Mouse (Mus musculus) retina, adult 2 months (tissue): ENCODE measurements around the gene Gm20696.

Source experiments
- DNase-seq: peaks from one replicate; pipeline ENCODE4 v3.0.0-alpha.2; 2012; ENCODE audit warnings: low read depth, low spot score

Gene Gm20696

GRCm38 (mm10) chr6:99333127-99333526 lies 333.5 kb downstream of the Gm20696 start:
- DNase-seq = no peak

GRCm38 (mm10) chr6:99330169-99330568 lies 336.4 kb downstream of the Gm20696 start:
- DNase-seq = no peak

DNA sequence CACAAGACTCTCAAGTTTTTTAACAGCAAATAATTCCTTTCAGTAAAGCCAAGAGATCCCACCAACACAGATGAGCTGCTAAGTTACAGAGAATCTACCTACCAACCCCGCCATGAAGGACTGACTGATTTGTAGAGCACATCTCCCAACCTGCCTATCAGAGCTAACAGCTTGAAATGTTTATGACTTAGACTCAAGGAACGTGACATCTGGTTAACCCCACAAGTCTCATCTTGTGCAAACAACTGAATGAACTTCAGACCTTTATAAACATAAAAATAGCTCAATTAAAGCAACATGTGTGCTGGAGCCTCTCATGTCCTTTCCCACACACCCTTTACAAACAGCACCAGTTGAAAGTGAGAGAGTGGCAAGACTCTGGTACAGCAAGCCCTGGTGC lies 338.0 kb downstream of the Gm20696 start:
- no peak for DNase-seq

DNA sequence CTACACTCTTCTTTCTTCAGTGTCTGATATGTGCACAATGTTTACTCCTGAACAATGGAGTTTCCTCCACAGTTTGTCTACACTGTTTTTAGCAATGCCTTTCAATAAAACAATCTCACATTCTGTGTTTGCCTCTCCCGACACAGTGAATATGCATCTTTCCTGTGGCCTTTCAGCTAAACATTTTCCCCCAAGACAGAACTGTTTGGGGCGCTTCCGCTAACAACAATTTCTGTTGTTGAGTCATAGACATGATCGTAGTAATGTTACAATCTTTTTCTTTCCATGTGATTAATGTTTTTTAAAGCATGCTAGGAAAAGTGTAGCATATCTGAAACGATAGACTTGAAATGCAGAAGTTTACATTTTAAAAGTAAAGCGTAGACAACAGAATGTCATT lies 338.5 kb downstream of the Gm20696 start:
- no peak for DNase-seq

DNA sequence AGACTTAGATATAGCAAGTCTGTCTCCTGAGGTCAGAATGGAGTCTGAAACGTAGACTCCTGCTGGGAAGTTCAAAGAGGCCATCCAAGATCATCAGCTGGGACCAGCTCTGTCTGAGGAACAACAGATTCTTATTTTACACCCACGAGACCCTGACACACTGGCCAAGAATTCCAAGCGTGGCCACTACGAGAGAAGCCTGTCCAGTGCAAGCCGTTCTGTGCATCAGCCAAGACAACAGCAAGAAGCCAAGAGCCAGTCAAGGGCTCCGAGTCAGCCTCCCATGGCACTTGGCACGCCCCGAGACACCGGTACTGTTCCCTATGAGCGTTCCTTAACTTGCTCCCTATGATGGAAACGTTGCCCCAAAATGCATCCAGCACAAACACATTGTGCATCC lies 338.9 kb downstream of the Gm20696 start:
- no peak for DNase-seq

DNA sequence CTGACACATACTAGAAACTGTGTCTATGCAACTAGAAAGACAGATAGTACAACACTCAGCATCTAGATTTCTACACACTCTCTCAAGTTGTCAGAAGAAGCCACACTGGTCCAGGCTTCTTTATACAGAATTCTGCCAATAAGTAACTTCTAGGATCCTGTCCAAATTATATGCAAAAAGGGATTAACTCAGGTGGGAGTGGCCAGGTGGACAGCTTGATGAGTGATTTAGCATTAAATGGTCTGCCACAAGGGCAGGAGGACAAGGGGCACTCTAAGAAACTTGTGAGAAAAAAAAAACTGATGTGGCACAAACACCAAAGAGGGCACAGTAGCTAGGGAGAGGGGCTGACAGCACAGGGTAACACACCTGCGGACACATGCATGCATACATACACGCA lies 340.7 kb downstream of the Gm20696 start:
- DNase-seq = no peak

GRCm38 (mm10) chr6:99325461-99325860 lies 341.1 kb downstream of the Gm20696 start:
- DNase-seq = no peak

DNA sequence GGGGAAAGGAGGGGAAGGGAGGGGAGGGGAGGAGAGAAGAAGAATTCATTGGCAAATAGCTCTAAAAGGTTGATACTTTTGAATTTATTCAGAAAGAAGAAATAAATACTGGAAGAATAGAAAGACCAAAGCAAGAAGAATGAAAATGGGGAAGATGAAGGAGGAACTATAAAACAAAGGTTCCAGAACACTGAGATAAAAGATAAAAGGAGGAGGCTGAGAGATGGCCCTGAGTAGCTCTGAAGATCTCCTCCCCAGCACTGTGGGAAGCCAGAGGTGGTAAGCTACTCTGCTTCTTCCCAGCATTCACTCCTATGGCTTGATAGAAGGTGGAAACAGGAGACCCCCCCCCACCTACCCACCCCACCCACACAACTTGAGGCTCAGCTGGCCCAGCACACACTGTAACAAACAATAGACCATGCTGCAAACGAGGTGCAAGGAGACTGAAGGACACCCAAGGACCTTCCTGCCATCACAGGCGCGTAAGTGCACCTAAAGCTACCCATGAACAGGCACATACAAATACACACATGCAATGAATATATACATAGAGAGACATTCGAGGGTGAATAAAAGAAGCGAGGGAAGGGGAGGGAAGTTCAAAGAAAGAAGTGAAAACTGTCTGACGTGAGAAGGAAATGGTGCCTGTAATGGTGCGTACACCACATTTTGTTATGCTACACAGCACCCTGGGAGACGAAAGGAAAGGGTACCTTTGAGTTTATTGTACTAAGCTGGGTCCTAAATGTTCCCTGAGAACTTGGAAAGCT lies 344.3 kb downstream of the Gm20696 start:
- no peak for DNase-seq

- no peak for DNase-seq
Measured at GRCm38 (mm10) chr6:99320444-99320843, 346.2 kb downstream of the Gm20696 start.

GRCm38 (mm10) chr6:99319415-99320405 lies 346.9 kb downstream of the Gm20696 start:
- DNase-seq = no peak

DNA sequence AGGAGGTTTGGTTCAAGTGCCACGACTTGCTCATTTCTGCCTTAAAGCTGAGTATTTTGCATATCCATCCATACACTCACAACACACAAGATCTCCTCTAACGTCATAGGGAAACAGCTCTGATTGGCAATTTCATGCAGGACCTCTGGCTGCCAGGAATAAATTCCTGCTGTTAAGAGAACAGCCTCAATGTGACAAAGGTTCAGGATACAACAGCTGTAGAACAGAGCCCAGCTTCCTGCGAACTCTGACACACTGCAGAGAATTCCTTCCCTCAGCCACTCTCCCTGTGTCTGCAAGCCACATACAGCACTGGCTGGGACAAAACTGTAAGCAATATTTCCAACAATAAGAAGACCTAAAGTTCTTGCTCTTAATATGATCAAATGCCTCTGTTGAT lies 351.9 kb downstream of the Gm20696 start:
- no peak for DNase-seq

DNA sequence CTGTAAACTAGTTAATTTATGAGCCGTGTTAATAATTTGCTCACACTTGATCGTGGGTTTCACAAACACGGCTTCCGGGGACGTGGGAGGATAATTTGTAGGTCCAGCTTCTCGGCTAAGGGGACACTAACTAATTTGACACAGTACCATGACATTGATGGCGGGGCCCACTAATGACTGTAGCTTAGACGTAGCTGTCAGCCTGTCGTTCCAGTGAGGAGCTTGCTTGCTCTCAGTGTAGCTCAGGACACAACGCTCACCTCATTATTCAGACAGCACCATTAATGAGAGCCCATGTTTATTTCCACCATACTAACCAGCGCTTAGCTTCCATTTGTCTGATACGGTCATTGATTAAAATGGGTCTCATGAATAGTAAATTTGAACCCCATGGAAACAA lies 356.1 kb downstream of the Gm20696 start:
- no peak for DNase-seq

DNA sequence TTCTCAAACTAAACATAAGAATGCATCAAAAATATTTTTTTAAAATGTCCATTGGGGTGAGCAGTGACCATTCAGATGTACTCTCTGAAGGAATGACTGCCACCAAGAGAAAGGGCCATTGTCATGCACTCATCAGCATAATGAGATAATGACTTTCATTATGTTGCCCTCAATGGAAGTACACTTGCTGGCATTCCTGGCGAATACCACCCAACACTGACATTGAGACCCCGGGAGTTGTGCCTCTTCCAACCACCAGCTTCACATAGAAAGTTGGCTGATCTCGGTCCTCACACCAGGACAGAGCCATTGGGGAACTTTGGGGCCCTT lies 356.5 kb downstream of the Gm20696 start:
- DNase-seq = no peak

DNA sequence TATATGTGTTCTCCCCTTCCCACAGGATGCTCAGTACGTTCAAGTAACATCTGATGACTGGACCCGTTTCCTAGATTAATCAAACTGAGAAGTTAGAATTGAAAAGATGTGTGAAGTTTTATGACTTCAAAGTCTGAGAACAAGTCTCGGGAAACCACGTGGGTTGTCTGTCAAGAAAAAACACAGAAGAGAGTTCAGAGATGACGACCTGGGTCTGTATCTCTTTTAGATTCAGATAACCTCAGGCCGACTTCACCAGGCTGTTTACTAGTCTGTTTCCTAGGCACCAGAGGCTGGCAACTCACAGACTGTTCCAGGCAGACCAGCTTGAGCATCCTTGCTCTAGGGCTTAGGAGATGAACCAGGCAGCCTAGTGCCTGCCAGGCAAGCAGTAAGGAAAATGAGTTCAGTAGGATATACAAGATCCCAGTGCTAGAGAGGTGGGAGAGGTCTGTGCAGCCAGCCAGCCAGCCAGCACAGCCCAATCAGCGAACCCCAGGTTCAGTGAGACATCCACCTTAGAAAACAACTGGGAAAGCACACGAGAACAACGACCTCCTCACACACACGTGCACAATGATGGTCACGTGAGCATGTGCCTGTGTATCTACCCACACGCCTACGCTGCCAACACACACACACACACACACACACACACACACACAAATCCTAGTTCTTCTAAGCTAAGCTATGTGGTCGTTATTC lies 357.0 kb downstream of the Gm20696 start:
- DNase-seq = no peak

DNA sequence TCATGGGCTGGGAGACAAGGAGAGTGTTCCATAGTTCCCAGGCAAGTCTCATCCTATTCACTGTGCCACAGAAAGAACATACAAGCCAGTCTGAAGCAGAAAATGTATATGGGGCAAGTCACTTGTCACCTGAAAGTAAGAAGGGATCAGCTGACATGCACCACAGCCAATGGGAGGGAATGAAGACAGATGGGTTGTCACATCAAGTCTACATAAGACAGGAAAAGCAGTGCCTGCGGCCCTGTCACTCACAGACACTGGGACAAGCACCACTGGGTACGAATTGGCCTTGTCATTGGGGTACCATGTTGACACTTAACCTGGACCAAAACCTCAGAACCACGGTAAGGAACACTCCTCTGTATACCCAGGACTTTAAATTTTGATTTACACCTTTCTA lies 360.8 kb downstream of the Gm20696 start:
- no peak for DNase-seq

DNA sequence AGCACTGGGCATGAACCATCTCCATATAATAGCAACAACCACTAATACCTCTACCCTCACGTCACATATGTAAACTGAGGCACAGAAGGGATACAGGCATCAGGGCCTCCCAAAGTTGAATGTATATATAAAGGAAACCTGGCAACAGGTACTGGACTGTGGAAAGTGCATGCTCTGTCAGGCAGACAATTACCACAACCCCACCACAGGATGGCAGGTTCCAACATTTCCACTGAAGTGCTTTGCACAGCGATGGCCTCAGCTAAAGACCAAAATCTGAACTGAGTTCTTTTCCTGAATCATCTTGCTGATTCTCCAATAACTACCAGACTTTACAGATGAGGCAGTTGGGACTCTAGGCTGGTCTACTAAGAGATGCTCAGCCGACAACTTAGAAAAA lies 361.4 kb downstream of the Gm20696 start:
- DNase-seq = no peak

- no peak for DNase-seq
Measured at GRCm38 (mm10) chr6:99302662-99303435, 363.7 kb downstream of the Gm20696 start.

GRCm38 (mm10) chr6:99301923-99302322 lies 364.7 kb downstream of the Gm20696 start:
- no peak for DNase-seq

GRCm38 (mm10) chr6:99300235-99300634 lies 366.4 kb downstream of the Gm20696 start:
- DNase-seq = no peak

GRCm38 (mm10) chr6:99299196-99299595 lies 367.4 kb downstream of the Gm20696 start:
- DNase-seq = no peak

DNA sequence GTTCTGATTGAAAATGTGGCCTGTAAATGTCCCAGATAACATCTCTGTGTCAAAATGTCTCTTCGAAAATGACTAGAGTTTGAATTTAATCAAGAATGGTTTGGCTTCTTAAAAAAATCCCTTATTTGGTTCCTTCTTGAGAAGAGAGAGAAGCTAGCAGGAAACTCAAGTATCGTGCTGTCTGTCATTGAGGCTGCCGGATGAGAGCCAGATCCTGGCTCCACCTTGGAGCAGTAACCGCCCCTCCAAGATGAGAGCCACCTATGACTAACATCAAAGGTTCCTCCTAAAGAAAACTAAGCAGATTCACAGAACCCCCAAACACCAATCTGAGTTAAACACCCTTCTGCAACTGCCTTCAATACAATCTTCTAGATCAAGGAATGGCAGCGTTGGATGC lies 369.1 kb downstream of the Gm20696 start:
- DNase-seq = no peak
